Mouse (Mus musculus): ENCODE data around the gene Gm14296.
"Not testable (repeated sequence)": the region's sequence is repeated elsewhere in the genome, so short reads cannot be mapped to it uniquely, and the experiment has no call there.

Gm14296 gene

DNA sequence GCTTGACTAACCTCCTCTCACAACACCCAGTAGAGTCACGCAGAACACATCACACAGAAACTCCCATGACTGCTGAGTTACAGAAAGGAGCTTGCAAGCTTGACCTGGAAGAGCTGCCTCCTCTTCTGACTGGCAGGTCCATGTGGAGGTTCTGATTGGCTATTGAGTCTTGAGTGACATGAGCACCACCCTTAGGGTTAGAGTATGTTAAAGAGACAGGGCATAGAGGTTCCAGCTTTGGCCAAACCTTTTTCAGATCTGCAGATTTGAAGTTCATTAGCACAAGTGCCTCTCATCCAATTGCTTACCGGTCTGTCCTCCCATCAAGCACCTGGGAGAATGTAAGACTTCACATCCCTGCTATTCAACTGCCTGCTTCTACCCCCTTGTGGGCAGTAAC, at the start of gene Gm14296:
TSS of gene Gm14296 (minus strand) at position 101 of the 400 bp plus-strand sequence.
- not testable (repeated sequence) for DNase-seq

DNA sequence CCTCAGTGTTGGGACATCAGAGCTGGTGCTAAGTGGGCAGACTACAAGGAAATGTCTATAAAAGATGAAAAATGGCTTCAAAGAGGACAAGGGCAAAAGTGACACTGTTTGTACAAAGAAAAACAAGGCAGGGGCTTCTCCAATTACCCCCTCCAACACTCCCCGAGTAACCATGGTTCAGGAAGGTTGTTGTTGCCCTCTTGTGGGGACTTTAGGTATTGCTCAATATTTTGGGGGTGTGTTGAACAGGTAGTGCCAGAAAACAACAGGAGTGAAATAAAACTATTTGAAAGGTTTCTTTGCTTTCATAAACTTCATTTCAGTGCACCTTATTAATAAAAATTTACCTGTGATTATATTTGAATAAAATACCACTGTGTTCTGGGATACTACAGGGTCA, 22.1 kb downstream of the Gm14296 start:
- DNase-seq = not testable (repeated sequence)

Measured in kidney, postnatal 14 days (tissue).